Mouse (Mus musculus): ENCODE data around the gene Hand2. TPM values are rescaled to one million over a fixed set of nuclear protein-coding genes. Genes with fewer than 3 reads are reported as not detected.

The Hand2 gene
- not detected in 2 replicates for polyA plus RNA-seq (2016; fragmentation: Nextera tagmentation; extraction: Ambion mirVana)

DNA sequence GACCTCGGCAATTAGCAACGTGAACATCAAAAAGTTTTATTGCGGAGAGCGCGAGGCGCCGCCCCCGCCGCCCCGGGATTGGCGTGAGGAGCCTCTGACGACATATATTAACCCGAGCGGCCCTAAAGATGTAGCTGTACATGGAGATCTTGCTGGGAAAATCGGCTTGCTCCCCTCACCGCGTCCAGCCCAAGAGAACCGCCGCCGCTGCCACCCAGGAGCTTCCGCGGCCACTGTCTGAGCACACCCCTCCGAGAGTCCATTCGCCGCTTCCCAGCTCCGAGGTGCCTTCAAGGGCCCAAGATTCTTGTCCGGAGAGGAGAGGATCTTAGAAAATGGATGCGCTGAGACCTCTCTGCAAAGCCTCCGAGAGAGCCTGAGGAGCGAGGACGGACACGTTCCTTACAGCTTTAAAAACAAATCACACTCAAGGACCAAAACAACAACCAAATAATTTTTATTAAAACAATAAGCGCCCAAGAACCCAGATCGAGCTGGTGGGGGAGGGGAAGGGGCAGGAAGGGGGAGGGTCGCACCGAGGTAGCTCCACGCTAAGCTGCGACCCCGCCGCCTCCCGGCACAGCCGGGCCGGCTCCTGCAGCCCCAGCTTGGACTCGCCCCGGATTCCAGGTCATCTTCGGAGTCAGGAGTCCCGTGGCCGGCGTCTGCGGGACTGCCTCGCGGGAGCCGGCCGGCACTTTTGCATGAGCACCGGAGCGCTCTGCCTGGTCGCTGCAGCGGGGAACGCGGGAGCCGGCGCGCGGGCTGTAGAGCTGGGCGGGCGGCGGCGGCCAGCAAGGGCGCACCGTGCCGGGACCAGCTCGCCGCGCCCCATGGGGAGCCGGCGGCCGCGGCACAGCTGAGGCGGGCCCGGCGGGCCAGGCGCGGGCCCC lies at the start of gene Hand2:
Hand2 (plus strand) TSS at position 133 of the 893 bp plus-strand sequence.
- under 1% methylated on average over 79 of the region's 83 CpGs for WGBS
- no peaks in the 10 kb centered on the region for H3K9me3 ChIP-seq
- peak within 1 kb of the TSS; percentile 40 for H3K4me3 ChIP-seq (replicated peaks)
- 0 out of 2 replicates have a peak within 1 kb of the TSS, but pooled peaks have one; percentile 21 for H3K9ac ChIP-seq
- H3K27me3 ChIP-seq, result peaks cover 94% of the 10 kb centered on the region
- peak within 1 kb of the TSS; percentile 63 for H3K4me2 ChIP-seq
- no peaks in the 10 kb centered on the region for H3K36me3 ChIP-seq (replicated peaks)
- ATAC-seq (ENCODE audit: low FRiP score), result peak; percentile 58
- no peak within 1 kb of the TSS for H3K27ac ChIP-seq
- peaks cover 16% of the 10 kb centered on the region for H3K4me1 ChIP-seq

DNA sequence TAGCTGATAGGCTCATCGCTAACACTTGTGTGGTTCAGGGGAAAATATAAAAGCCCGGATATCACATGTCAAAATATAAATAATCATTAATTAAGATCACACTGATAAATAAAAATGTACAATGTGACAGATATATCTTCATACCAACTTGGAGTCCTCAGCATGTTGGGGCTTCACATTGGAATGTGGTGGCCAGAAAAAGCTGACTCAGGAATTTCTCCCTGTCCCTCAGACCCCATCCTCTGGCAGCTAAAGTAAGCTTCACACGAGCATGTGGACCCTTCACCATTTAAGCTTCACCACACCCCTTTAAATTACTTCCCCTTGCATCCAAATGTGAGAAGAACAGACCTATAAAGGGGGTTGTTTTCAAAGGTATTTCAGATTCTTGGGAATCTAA lies 47.7 kb upstream of the Hand2 start:
- ATAC-seq (ENCODE audit: low FRiP score), result no peak
- no peak overlapping the region for H3K4me2 ChIP-seq
- WGBS, result 76% methylated on average over 3 of the region's 3 CpGs
- H3K4me3 ChIP-seq (replicated peaks), result no peak overlapping the region
- H3K9ac ChIP-seq, result no peak overlapping the region
- H3K36me3 ChIP-seq (replicated peaks), result no peaks in the 10 kb centered on the region
- no peaks in the 10 kb centered on the region for H3K4me1 ChIP-seq
- no peaks in the 10 kb centered on the region for H3K9me3 ChIP-seq
- H3K27ac ChIP-seq, result no peak overlapping the region
- no peaks in the 10 kb centered on the region for H3K27me3 ChIP-seq

DNA sequence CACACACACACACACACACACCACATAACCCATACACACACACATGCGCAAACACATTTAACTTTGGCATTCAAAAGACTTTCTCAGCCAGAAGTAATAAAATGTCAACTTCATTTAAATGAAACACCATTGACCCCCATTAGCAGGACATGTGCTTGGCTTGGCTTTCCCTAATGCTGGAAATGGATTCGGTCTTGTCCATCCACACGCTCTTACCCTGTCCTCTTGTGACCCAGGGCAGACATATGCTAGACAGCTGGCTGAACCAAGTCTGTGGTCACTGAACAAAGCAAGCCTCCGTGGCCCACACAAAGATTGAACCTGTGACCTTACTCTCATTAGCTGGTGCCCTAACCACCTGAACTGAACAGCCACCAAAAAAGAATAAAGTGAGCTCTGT lies 27.3 kb upstream of the Hand2 start:
- no peaks in the 10 kb centered on the region for H3K36me3 ChIP-seq (replicated peaks)
- WGBS, result 74% methylated on average over 4 of the region's 4 CpGs
- ATAC-seq (ENCODE audit: low FRiP score), result no peak
- no peak overlapping the region for H3K4me2 ChIP-seq
- H3K9me3 ChIP-seq, result no peaks in the 10 kb centered on the region
- no peaks in the 10 kb centered on the region for H3K27me3 ChIP-seq
- no peak overlapping the region for H3K4me3 ChIP-seq (replicated peaks)
- no peak overlapping the region for H3K9ac ChIP-seq
- H3K27ac ChIP-seq, result no peak overlapping the region
- no peaks in the 10 kb centered on the region for H3K4me1 ChIP-seq

DNA sequence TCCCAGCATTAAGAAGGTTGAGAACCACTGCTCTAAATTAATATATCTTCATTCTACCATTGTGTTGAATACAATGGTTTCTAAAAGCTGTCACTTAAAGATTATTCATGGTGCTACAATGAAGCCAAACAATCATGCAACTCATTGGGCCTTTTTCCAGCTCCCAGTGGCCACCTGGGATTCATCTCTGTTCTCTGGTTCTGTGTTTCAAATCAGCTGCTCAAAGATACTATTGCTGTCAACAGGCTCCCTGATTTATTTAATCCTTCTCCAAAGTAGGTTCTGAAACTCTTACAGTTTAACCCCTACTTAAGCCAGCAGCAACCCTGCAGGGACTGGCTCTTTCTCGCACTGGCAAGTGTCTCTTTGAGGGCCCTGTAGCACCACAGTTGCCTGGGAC lies 17.3 kb upstream of the Hand2 start:
- Histone ChIP-seq H3K36me3 (replicated peaks) (no peaks in the 10 kb centered on the region), H3K27ac (no peak overlapping the region), H3K9me3 (no peaks in the 10 kb centered on the region), H3K4me2 (no peak overlapping the region), H3K27me3 (peaks cover 15% of the 10 kb centered on the region), H3K4me1 (no peaks in the 10 kb centered on the region), H3K4me3 (replicated peaks) (no peak overlapping the region), H3K9ac (no peak overlapping the region)
- 71% methylated on average over 1 of the region's 1 CpGs for WGBS
- ATAC-seq (ENCODE audit: low FRiP score), result no peak

DNA sequence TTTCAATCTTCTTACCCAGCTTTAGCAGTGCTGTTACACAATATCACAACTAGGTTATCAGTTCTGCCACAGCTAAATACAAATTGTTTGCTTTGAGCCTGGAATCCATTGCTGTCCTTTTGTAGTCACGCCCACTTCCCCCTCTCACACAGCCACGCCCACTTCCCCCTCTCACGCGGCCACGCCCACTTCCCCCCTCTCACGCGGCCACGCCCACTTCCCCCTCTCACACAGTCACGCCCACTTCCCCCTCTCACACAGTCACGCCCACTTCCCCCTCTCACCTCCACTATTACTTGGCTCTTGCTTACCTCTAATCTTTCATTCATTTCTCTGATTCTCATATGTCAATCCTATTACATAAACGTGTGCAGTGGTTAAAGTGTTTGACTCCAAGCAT lies 15.8 kb upstream of the Hand2 start:
- H3K9ac ChIP-seq, result no peak overlapping the region
- ATAC-seq (ENCODE audit: low FRiP score), result no peak
- no peak overlapping the region for H3K4me2 ChIP-seq
- WGBS, result 69% methylated on average over 11 of the region's 11 CpGs
- no peaks in the 10 kb centered on the region for H3K36me3 ChIP-seq (replicated peaks)
- H3K9me3 ChIP-seq, result no peaks in the 10 kb centered on the region
- no peak overlapping the region for H3K27ac ChIP-seq
- H3K27me3 ChIP-seq, result peaks cover 16% of the 10 kb centered on the region
- H3K4me1 ChIP-seq, result no peaks in the 10 kb centered on the region
- H3K4me3 ChIP-seq (replicated peaks), result no peak overlapping the region

DNA sequence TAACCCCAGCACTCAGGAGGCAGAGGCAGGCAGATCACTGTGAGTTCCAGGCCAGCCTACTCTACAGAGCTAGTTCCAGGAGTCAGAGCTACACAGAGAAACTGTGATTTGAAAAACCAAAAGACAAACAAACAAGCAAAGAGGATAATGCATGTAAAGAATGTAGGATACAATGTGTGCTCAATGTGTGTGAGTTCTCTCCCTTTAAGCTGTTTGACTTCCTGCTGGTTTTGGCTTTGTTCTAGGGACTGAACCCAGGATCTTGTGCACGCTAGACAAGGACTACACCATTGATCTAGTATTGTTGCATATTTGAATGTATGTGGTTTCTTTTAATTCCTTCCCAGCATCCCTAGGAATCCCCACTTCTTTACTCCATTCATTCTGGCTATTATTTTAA lies 14.3 kb upstream of the Hand2 start:
- Histone ChIP-seq H3K27me3 (peaks cover 24% of the 10 kb centered on the region), H3K4me1 (no peaks in the 10 kb centered on the region), H3K9ac (no peak overlapping the region), H3K4me3 (replicated peaks) (no peak overlapping the region), H3K4me2 (no peak overlapping the region), H3K27ac (no peak overlapping the region), H3K9me3 (no peaks in the 10 kb centered on the region), H3K36me3 (replicated peaks) (no peaks in the 10 kb centered on the region)
- 27% methylated on average over 1 of the region's 1 CpGs for WGBS
- ATAC-seq (ENCODE audit: low FRiP score), result no peak

DNA sequence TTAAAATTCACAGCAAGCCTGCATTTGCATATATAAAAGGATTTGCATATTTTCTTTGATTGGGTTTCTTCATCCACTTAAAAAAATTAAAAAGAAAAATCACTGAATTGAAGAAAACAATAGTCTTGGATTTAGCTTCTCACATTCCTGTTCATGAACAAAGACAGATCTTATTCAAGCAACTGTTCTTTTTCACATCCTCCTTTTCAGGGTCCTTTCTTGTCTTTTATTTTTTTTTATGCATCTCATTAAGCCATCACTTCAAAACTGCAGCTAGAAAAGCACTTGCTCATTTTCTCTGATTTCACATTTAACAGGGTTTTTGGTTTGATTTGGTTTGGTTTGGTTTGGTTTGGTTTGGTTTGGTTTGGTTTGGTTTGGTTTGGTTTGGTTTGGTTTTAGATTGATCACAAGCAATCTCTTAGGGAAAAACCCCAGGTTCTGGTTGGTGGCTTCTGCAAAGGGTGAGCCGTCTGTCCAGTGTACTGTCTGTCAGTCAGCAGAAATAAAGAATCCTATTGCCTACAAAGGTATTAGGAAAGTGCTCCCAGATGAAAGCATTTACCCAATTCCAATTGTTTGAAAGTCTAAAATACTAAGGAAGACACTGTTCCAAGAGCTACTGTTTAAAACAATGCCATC lies 10.8 kb upstream of the Hand2 start:
- H3K36me3 ChIP-seq (replicated peaks), result no peaks in the 10 kb centered on the region
- 0% methylated on average over 1 of the region's 1 CpGs for WGBS
- peaks cover 55% of the 10 kb centered on the region for H3K27me3 ChIP-seq
- H3K4me2 ChIP-seq, result no peak overlapping the region
- ATAC-seq (ENCODE audit: low FRiP score), result no peak
- H3K4me1 ChIP-seq, result peaks cover 10% of the 10 kb centered on the region
- no peak overlapping the region for H3K4me3 ChIP-seq (replicated peaks)
- no peak overlapping the region for H3K9ac ChIP-seq
- no peak overlapping the region for H3K27ac ChIP-seq
- H3K9me3 ChIP-seq, result no peaks in the 10 kb centered on the region

DNA sequence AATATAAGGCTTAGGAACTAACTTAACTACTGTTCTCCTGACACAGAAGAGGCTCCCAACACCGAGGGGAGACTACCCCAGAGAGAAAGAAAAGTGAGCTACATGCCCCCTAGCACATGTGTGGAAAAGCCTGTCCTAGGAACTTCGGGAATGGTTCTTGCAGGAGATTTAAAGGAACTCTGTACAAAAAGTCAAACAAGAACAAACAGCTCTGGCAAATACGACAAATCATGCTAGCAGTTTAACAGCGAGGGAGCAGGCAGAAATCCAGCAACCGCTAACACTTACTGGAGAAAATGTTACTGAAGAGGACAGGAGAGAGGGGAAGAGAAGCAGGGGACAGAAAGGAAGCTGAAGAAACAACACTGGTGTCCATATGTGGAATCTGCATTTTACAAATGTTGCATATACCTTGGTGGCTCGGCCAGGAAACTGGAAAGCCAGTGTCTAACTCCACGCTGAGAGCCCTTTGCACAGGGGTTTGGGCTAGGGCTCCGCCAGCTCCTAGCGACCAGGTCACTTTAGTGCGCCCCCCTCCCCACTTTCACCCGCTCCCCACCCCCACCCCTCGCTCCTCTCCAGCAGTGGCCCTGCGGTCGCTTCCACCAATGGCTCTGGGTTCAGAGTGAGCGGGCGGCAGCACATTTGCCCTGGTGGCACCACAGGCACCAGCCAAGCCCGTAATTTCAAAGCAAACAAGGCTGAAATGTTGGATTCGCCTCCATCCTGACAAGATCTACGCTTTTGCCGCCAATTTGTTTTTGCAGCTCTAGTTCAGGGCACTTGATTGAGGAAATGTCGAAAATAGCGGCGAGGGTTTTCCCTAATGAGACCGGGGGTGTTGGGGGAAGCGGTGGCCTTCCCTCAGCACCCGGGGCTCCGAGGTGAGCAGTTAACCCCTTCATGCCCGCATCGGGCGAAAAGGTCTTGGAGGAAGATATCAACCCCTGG lies 8.5 kb upstream of the Hand2 start:
- peak overlapping the region; percentile 29 for H3K4me2 ChIP-seq
- H3K9ac ChIP-seq, result no peak overlapping the region
- no peak overlapping the region for H3K27ac ChIP-seq
- peak; percentile 48; the same call in 1 of the 2 replicates for ATAC-seq (ENCODE audit: low FRiP score)
- H3K4me3 ChIP-seq (replicated peaks), result peak overlapping the region; percentile 10; the same call in 1 of the 2 replicates
- H3K9me3 ChIP-seq, result no peaks in the 10 kb centered on the region
- under 1% methylated on average over 30 of the region's 30 CpGs for WGBS
- no peaks in the 10 kb centered on the region for H3K36me3 ChIP-seq (replicated peaks)
- H3K4me1 ChIP-seq, result peaks cover 10% of the 10 kb centered on the region
- peaks cover 69% of the 10 kb centered on the region for H3K27me3 ChIP-seq

DNA sequence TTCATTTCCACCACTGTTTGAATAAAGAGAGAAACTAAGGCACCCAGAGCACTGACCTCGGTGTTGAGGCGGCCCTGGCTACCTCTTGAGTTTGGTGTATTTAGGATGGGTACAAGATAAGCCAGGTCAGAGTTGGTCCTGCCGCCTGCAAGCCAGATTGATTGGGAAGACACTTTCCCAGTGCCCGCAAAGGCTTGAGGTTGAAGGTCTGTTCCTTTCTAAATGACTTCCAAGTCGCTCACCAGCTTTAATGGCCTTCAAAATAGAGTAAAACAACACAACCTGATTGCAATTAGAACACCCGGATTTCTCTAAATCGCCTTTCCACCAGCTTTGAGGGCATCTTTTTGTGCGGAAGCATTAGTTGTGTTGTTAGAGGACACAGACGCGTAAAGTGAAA lies 7.2 kb upstream of the Hand2 start:
- no peaks in the 10 kb centered on the region for H3K36me3 ChIP-seq (replicated peaks)
- H3K27ac ChIP-seq, result no peak overlapping the region
- H3K9me3 ChIP-seq, result no peaks in the 10 kb centered on the region
- peaks cover 69% of the 10 kb centered on the region for H3K27me3 ChIP-seq
- no peak overlapping the region for H3K4me2 ChIP-seq
- no peak overlapping the region for H3K4me3 ChIP-seq (replicated peaks)
- peaks cover 10% of the 10 kb centered on the region for H3K4me1 ChIP-seq
- whole genome bisulfite sequencing, result 2% methylated on average over 10 of the region's 10 CpGs
- ATAC-seq (ENCODE audit: low FRiP score), result no peak
- H3K9ac ChIP-seq, result no peak overlapping the region

DNA sequence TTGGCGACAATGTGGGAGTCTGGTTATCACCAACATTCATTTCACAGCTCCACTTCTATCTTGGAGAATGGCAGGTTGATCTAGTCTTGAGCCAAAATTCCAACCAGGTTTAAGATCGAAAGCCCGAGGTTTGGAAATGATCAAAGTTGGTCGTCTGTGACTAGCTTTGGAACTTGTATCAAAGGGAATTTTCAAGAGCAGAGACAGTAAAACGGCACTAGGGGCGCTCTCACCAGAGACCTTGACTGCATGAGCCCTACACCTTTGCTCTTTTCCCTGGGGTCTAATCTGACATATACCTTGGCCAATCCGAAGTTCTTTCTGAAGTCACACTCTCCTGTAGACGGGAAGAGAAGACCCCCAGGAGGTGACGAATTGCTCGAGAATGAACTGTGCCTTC lies 6.6 kb upstream of the Hand2 start:
- 0% methylated on average over 10 of the region's 10 CpGs for WGBS
- H3K4me2 ChIP-seq, result no peak overlapping the region
- no peak overlapping the region for H3K27ac ChIP-seq
- ATAC-seq (ENCODE audit: low FRiP score), result no peak
- no peak overlapping the region for H3K4me3 ChIP-seq (replicated peaks)
- H3K36me3 ChIP-seq (replicated peaks), result no peaks in the 10 kb centered on the region
- H3K9ac ChIP-seq, result no peak overlapping the region
- H3K27me3 ChIP-seq, result peaks cover 75% of the 10 kb centered on the region
- H3K9me3 ChIP-seq, result no peaks in the 10 kb centered on the region
- H3K4me1 ChIP-seq, result peaks cover 10% of the 10 kb centered on the region

DNA sequence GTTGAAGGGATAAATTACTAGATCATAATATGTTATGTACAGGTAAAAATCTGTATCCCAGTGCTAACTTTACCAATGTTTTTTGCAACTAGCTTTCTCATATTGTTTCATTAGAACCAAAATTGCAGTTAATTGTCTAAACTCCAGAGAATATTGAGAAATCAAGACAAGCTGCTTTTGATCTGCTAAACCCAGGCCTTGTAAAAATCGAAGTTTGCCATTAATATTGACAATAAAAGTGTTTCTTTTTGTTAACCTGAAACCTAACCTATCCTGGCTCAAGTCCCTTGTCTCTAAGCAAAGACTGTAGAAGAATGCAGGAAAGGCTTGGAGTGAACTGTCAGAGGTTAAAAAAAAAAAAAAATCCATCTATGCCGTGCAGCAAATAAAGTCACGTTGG lies 5.3 kb upstream of the Hand2 start:
- no peak for ATAC-seq (ENCODE audit: low FRiP score)
- no peak overlapping the region for H3K9ac ChIP-seq
- H3K4me3 ChIP-seq (replicated peaks), result no peak overlapping the region
- H3K27ac ChIP-seq, result no peak overlapping the region
- peaks cover 84% of the 10 kb centered on the region for H3K27me3 ChIP-seq
- no peaks in the 10 kb centered on the region for H3K36me3 ChIP-seq (replicated peaks)
- no peak overlapping the region for H3K4me2 ChIP-seq
- H3K4me1 ChIP-seq, result peaks cover 10% of the 10 kb centered on the region
- H3K9me3 ChIP-seq, result no peaks in the 10 kb centered on the region
- 4% methylated on average over 3 of the region's 3 CpGs for WGBS

DNA sequence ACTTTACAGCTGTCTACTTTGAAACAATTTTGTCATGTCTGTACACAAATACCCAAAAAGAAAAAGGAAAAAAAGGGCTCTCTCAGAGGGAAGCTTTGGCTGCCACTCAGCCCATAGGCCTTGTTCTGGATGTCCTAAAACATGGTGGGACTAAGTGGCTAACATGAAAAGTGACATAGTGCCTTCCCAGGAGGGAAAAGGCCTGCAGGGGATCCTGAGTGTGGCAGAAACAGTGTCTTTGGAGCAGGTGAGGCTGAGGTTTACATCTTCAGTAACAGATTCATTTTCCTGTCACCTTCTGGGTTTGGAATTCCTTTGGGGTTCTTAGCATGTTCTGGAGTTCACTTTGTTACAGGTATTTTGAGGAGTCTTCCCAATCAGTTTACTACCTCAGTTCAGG lies 3.7 kb upstream of the Hand2 start:
- Histone ChIP-seq H3K9me3 (no peaks in the 10 kb centered on the region), H3K4me3 (replicated peaks) (no peak overlapping the region), H3K27ac (no peak overlapping the region), H3K4me2 (no peak overlapping the region), H3K27me3 (peaks cover 90% of the 10 kb centered on the region), H3K4me1 (peaks cover 24% of the 10 kb centered on the region), H3K9ac (no peak overlapping the region), H3K36me3 (replicated peaks) (no peaks in the 10 kb centered on the region)
- ATAC-seq (ENCODE audit: low FRiP score), result no peak
